Mouse (Mus musculus): Measurements from ENCODE around the gene Tyk2. TPM values are rescaled to one million over a fixed set of nuclear protein-coding genes. Genes with fewer than 3 reads are reported as not detected.
A peak's percentile ranks its signal among the peaks of the same experiment; 100 is the strongest.

Gene Tyk2
- total and polyA plus RNA-seq, 3 experiments = 16.6 to 19.0 (median 17.4) TPM

DNA sequence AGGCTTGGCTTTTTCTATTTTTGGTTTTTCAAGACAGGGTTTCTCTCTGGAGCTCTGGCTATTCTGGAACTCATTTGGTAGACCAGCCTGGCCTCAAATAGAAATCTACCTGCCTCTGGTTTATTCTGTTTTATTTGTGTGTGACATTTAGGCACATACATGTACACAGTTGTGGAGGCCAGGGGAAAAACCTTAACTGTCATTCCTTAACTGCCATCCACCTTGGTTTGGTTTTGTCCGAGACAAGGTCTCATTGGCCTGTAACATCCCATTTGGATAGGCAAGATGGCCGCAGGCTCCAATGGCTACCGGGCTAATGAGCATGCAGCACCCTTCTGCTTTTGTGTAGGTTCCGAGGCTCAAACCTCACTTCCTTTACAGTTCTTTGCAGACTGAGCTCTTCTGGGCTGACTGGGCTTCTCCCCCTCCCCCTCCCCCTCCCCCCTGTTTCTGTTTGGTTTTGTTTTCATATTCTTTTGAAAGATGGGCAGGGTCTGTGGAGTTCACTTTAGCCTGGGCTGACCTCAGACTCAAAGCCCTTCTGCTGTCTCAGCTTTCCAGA lies 4.4 kb upstream of the Tyk2 start:
- H3K9me3 ChIP-seq (replicated peaks) = no peaks in the 10 kb centered on the region
- TF ChIP-seq CTCF (IDR thresholded peaks at IDR 0.05; ENCODE audit: low read depth, low read length) (no peak), POLR2AphosphoS5 (IDR thresholded peaks at IDR 0.05; ENCODE audit: insufficient replicate concordance, low read depth, low read length) (no peak), GATA2 (IDR thresholded peaks at IDR 0.05; ENCODE audit: borderline replicate concordance, low read depth, low read length) (no peak), TAL1 (conservative IDR thresholded peaks at IDR 0.05; ENCODE audit: low read depth, low read length) (no peak), GATA1 (IDR thresholded peaks at IDR 0.05; ENCODE audit: borderline replicate concordance, low read length) (no peak)
- no peaks in the 10 kb centered on the region for H3K27me3 ChIP-seq (ENCODE audit: insufficient read depth, low read length)
- peaks cover 34% of the 10 kb centered on the region for H3K4me1 ChIP-seq (ENCODE audit: insufficient read depth, low read depth, low read length)
- DNase-seq (ENCODE audit: low spot score) = no peak
- H3K36me3 ChIP-seq (replicated peaks) = peaks cover 60% of the 10 kb centered on the region
- H3K4me3 ChIP-seq (ENCODE audit: low read depth, low read length) = no peak overlapping the region
- no peak for ATAC-seq (ENCODE audit: extremely low read depth, insufficient number of reproducible peaks, low FRiP score, poor library complexity, severe bottlenecking)

DNA sequence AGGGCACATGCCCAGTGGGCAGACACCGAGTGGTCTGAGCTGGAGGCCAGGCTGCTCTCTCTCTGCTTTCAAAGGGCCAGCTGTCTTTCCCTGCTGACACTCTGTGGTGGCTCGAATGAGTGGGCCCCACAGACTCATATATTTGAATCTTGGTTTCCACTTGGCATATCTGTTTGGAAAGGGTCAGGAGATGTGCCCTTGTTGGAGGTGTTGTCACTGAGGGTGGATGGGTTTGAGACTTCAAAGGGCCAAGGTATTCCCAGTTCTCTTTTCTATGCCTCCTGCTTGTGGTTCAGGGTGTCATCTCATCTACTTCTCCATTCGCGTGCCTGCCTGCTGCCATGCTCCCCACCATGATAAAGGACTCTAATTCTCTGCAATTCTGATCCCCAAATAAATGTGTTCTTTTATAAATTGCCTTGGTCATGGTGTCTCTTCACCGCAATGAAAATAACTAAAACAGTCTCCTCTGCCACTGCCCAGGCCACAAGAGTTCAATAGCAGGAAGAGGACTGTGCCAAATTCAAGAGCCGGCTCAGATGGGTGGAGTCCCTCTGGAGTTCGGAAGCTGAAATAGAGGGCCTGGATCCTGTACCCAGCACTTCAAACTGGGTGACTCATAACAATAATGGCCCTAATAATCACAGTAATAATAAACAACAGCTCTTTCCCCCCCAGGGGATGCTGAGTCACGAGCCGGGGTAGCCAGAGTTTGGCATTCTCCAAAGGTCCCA lies 3.7 kb upstream of the Tyk2 start:
- H3K27me3 ChIP-seq (ENCODE audit: insufficient read depth, low read length) = no peaks in the 10 kb centered on the region
- no peak for TF ChIP-seq GATA1 (IDR thresholded peaks at IDR 0.05; ENCODE audit: borderline replicate concordance, low read length)
- TF ChIP-seq GATA2 (IDR thresholded peaks at IDR 0.05; ENCODE audit: borderline replicate concordance, low read depth, low read length) = no peak
- no peak for TF ChIP-seq TAL1 (conservative IDR thresholded peaks at IDR 0.05; ENCODE audit: low read depth, low read length)
- no peak for TF ChIP-seq POLR2AphosphoS5 (IDR thresholded peaks at IDR 0.05; ENCODE audit: insufficient replicate concordance, low read depth, low read length)
- no peak for TF ChIP-seq CTCF (IDR thresholded peaks at IDR 0.05; ENCODE audit: low read depth, low read length)
- DNase-seq (ENCODE audit: low spot score) = no peak
- H3K4me1 ChIP-seq (ENCODE audit: insufficient read depth, low read depth, low read length) = peaks cover 40% of the 10 kb centered on the region
- no peak for ATAC-seq (ENCODE audit: extremely low read depth, insufficient number of reproducible peaks, low FRiP score, poor library complexity, severe bottlenecking)
- H3K36me3 ChIP-seq (replicated peaks) = peaks cover 57% of the 10 kb centered on the region
- H3K9me3 ChIP-seq (replicated peaks) = no peaks in the 10 kb centered on the region
- H3K4me3 ChIP-seq (ENCODE audit: low read depth, low read length) = no peak overlapping the region

DNA sequence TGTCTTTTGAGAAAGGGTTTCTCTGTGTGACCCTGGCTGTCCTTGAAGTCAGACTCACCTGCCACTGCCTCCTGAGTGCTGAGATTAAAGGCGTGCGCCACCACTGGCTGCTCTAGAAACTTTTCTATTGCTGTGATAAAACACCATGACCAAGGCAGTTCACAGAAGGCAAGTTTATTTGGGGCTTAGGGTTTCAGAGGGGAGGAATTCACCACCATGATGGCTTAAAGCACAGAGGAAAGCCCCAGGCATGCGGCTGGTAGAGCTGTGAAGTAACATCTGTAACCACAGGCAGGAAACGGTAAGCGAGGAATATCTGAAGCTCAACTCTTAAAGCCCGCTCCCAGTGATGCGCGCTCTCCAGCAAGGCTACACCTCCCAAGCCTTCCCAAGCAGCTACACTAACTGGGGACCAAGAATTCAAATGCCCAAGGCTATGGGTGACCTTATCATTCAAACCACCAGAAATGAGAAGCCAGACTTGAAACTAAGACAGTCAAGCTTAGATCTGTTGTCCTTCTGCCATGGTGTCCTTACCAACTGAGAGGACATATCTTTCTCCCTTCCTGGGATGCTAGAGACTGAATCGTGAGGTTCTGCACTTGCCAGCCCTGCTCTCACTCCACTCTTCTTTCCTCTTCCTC lies 2.1 kb upstream of the Tyk2 start:
- no peak for DNase-seq (ENCODE audit: low spot score)
- no peak for ATAC-seq (ENCODE audit: extremely low read depth, insufficient number of reproducible peaks, low FRiP score, poor library complexity, severe bottlenecking)
- H3K27me3 ChIP-seq (ENCODE audit: insufficient read depth, low read length) = no peaks in the 10 kb centered on the region
- H3K36me3 ChIP-seq (replicated peaks) = peaks cover 54% of the 10 kb centered on the region
- peaks cover 48% of the 10 kb centered on the region for H3K4me1 ChIP-seq (ENCODE audit: insufficient read depth, low read depth, low read length)
- no peaks in the 10 kb centered on the region for H3K9me3 ChIP-seq (replicated peaks)
- no peak overlapping the region for H3K4me3 ChIP-seq (ENCODE audit: low read depth, low read length)
- TF ChIP-seq GATA1 (IDR thresholded peaks at IDR 0.05; ENCODE audit: borderline replicate concordance, low read length) (no peak), CTCF (IDR thresholded peaks at IDR 0.05; ENCODE audit: low read depth, low read length) (no peak), GATA2 (IDR thresholded peaks at IDR 0.05; ENCODE audit: borderline replicate concordance, low read depth, low read length) (no peak), TAL1 (conservative IDR thresholded peaks at IDR 0.05; ENCODE audit: low read depth, low read length) (no peak), POLR2AphosphoS5 (IDR thresholded peaks at IDR 0.05; ENCODE audit: insufficient replicate concordance, low read depth, low read length) (no peak)

DNA sequence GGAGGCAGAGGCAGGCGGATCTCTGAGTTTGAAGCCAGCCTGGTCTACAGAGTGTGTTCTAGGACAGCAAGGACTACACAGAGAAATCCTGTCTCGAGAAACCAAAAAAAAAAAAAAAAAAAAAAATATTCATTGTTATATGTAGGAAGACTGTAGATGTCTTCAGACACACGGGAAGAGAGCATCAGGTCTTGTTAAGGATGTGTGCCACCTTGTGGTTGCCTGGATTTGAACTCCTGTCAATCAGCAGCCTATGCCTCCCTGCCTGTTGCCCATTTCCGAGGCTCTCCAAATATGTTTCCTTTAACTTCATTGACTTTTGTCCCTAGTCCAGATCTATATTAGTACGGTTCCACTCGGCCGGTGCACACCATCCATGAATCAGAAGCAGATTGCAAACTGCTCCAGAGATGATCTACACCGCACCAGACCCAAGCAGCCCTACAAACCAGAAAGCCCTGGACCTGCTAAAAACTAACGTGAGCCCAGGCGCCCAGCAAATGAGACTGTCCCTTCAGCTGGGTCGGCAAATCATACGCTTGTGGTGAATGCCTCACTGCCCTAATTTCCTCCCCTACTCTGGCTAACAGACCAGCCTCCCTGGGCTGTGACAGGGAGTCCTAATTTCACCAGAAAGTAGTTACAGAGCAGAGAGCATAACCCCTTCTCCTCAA lies 1.2 kb upstream of the Tyk2 start:
- peaks cover 52% of the 10 kb centered on the region for H3K36me3 ChIP-seq (replicated peaks)
- H3K4me3 ChIP-seq (ENCODE audit: low read depth, low read length) = no peak overlapping the region
- no peak for ATAC-seq (ENCODE audit: extremely low read depth, insufficient number of reproducible peaks, low FRiP score, poor library complexity, severe bottlenecking)
- H3K27me3 ChIP-seq (ENCODE audit: insufficient read depth, low read length) = no peaks in the 10 kb centered on the region
- DNase-seq (ENCODE audit: low spot score) = no peak
- H3K4me1 ChIP-seq (ENCODE audit: insufficient read depth, low read depth, low read length) = peaks cover 44% of the 10 kb centered on the region
- TF ChIP-seq CTCF (IDR thresholded peaks at IDR 0.05; ENCODE audit: low read depth, low read length) = no peak
- no peaks in the 10 kb centered on the region for H3K9me3 ChIP-seq (replicated peaks)

DNA sequence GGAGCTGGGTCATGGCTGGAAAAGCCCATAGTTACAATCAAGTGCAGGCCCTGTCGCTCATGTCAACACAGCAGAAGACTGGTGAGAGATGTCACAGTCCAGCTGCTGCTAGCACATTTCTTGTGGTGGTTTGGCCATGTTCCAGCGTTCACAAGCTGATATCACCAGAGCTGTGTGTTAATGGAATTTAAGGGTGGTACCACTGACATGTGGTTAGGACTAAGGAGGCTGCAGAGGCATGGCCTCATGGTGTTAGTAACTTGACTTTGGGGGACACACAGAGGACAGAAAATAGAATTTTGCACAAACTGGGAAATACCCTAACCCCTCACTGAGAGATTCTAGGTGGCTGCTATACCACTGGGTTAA lies 4.8 kb downstream of the Tyk2 start:
- Histone ChIP-seq H3K27me3 (ENCODE audit: insufficient read depth, low read length) (no peaks in the 10 kb centered on the region), H3K9me3 (replicated peaks) (no peaks in the 10 kb centered on the region), H3K4me3 (ENCODE audit: low read depth, low read length) (no peak overlapping the region), H3K36me3 (replicated peaks) (peaks cover 82% of the 10 kb centered on the region), H3K4me1 (ENCODE audit: insufficient read depth, low read depth, low read length) (peaks cover 30% of the 10 kb centered on the region)
- peak; percentile 34 for DNase-seq (ENCODE audit: low spot score)
- ATAC-seq (ENCODE audit: extremely low read depth, insufficient number of reproducible peaks, low FRiP score, poor library complexity, severe bottlenecking) = no peak
- no peak for TF ChIP-seq TAL1 (conservative IDR thresholded peaks at IDR 0.05; ENCODE audit: low read depth, low read length)
- no peak for TF ChIP-seq GATA1 (IDR thresholded peaks at IDR 0.05; ENCODE audit: borderline replicate concordance, low read length)
- TF ChIP-seq CTCF (IDR thresholded peaks at IDR 0.05; ENCODE audit: low read depth, low read length) = no peak
- TF ChIP-seq POLR2AphosphoS5 (IDR thresholded peaks at IDR 0.05; ENCODE audit: insufficient replicate concordance, low read depth, low read length) = no peak
- TF ChIP-seq GATA2 (IDR thresholded peaks at IDR 0.05; ENCODE audit: borderline replicate concordance, low read depth, low read length) = no peak

Measured in G1E (cell line).